Mouse (Mus musculus): ENCODE data around the gene Ly75. TPM values are rescaled to one million over a fixed set of nuclear protein-coding genes. Genes with fewer than 3 reads are reported as not detected.

Gene Ly75
- total and polyA plus RNA-seq, 2 experiments from 2014 or later = 2.0 to 2.5 TPM

- no peaks in the 10 kb centered on the region for H3K27me3 ChIP-seq (ENCODE audit: insufficient read depth, low read length)
- 82% methylated on average over 4 of the region's 4 CpGs for WGBS
- H3K4me1 ChIP-seq (ENCODE audit: insufficient read depth, low read length) = no peaks in the 10 kb centered on the region
- DNase-seq (ENCODE audit: low spot score) (no peak), ATAC-seq (no peak)
- no peak overlapping the region for H3K27ac ChIP-seq
- H3K4me2 ChIP-seq (ENCODE audit: low read depth, low read length) = no peak overlapping the region
- H3K9me3 ChIP-seq (ENCODE audit: low read length) = no peaks in the 10 kb centered on the region
- no peak overlapping the region for H3K9ac ChIP-seq (replicated peaks; ENCODE audit: low read length)
- H3K4me3 ChIP-seq (ENCODE audit: low read length) = no peak overlapping the region
- no peak for TF ChIP-seq CTCF (IDR thresholded peaks at IDR 0.05; ENCODE audit: low read depth)
- no peaks in the 10 kb centered on the region for H3K36me3 ChIP-seq (ENCODE audit: insufficient read depth, low read length)
Measured at GRCm38 (mm10) chr2:60392286-60392685, 9.2 kb upstream of the Ly75 start.

GRCm38 (mm10) chr2:60387363-60387762, 4.3 kb upstream of the Ly75 start:
- H3K4me2 ChIP-seq (ENCODE audit: low read depth, low read length) = no peak overlapping the region
- no peak overlapping the region for H3K27ac ChIP-seq
- no peak overlapping the region for H3K4me3 ChIP-seq (ENCODE audit: low read length)
- ATAC-seq (no peak), DNase-seq (ENCODE audit: low spot score) (no peak)
- no peaks in the 10 kb centered on the region for H3K27me3 ChIP-seq (ENCODE audit: insufficient read depth, low read length)
- H3K9me3 ChIP-seq (ENCODE audit: low read length) = no peaks in the 10 kb centered on the region
- H3K36me3 ChIP-seq (ENCODE audit: insufficient read depth, low read length) = no peaks in the 10 kb centered on the region
- WGBS = 81% methylated on average over 3 of the region's 3 CpGs
- no peak overlapping the region for H3K9ac ChIP-seq (replicated peaks; ENCODE audit: low read length)
- no peaks in the 10 kb centered on the region for H3K4me1 ChIP-seq (ENCODE audit: insufficient read depth, low read length)
- no peak for TF ChIP-seq CTCF (IDR thresholded peaks at IDR 0.05; ENCODE audit: low read depth)

- H3K9me3 ChIP-seq (ENCODE audit: low read length) = no peaks in the 10 kb centered on the region
- no peak overlapping the region for H3K4me2 ChIP-seq (ENCODE audit: low read depth, low read length)
- H3K27me3 ChIP-seq (ENCODE audit: insufficient read depth, low read length) = no peaks in the 10 kb centered on the region
- H3K4me1 ChIP-seq (ENCODE audit: insufficient read depth, low read length) = no peaks in the 10 kb centered on the region
- H3K36me3 ChIP-seq (ENCODE audit: insufficient read depth, low read length) = no peaks in the 10 kb centered on the region
- no peak for ATAC-seq
- H3K27ac ChIP-seq = no peak overlapping the region
- no peak overlapping the region for H3K4me3 ChIP-seq (ENCODE audit: low read length)
- H3K9ac ChIP-seq (replicated peaks; ENCODE audit: low read length) = no peak overlapping the region
- TF ChIP-seq CTCF (IDR thresholded peaks at IDR 0.05; ENCODE audit: low read depth) = no peak
- no peak for DNase-seq (ENCODE audit: low spot score)
- WGBS = 92% methylated on average over 2 of the region's 2 CpGs
Measured at GRCm38 (mm10) chr2:60386835-60387234, 3.7 kb upstream of the Ly75 start.

GRCm38 (mm10) chr2:60384763-60385085, 1.6 kb upstream of the Ly75 start:
- TF ChIP-seq CTCF (IDR thresholded peaks at IDR 0.05; ENCODE audit: low read depth) = no peak
- Histone ChIP-seq H3K36me3 (ENCODE audit: insufficient read depth, low read length) (no peaks in the 10 kb centered on the region), H3K9me3 (ENCODE audit: low read length) (no peaks in the 10 kb centered on the region), H3K9ac (replicated peaks; ENCODE audit: low read length) (no peak overlapping the region), H3K4me1 (ENCODE audit: insufficient read depth, low read length) (no peaks in the 10 kb centered on the region), H3K4me2 (ENCODE audit: low read depth, low read length) (no peak overlapping the region), H3K4me3 (ENCODE audit: low read length) (no peak overlapping the region), H3K27me3 (ENCODE audit: insufficient read depth, low read length) (no peaks in the 10 kb centered on the region), H3K27ac (no peak overlapping the region)
- DNase-seq (ENCODE audit: low spot score) = no peak
- no peak for ATAC-seq

- WGBS = 38% methylated on average over 5 of the region's 7 CpGs
Measured at GRCm38 (mm10) chr2:60384083-60384762, 1.1 kb upstream of the Ly75 start.

DNA sequence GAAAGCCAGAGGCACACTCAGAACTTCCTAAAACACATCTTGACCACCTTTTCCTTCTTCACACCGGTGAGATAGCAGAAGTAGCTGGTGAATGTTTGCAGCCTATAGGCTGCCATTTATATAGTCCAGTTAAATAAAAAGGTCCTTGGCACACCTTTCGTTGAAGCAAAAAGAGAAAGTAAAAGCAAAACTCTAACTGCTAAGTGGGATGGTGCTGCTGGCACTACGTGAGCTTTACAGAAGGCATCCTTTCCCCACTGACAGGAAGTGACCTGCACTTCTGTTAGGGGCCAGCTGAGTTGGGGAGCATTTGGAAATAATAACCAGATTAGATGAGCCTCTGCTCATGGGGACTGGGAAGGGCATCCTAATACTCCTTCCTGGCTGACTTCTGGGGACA, 757 bp downstream of the Ly75 start:
- Histone ChIP-seq H3K4me3 (ENCODE audit: low read length) (no peak overlapping the region; the same call in 1 of the 2 replicates), H3K27me3 (ENCODE audit: insufficient read depth, low read length) (no peaks in the 10 kb centered on the region), H3K27ac (no peak overlapping the region), H3K4me2 (ENCODE audit: low read depth, low read length) (peak overlapping the region; percentile 83), H3K36me3 (ENCODE audit: insufficient read depth, low read length) (no peaks in the 10 kb centered on the region), H3K9ac (replicated peaks; ENCODE audit: low read length) (no peak overlapping the region), H3K4me1 (ENCODE audit: insufficient read depth, low read length) (no peaks in the 10 kb centered on the region), H3K9me3 (ENCODE audit: low read length) (no peaks in the 10 kb centered on the region)
- WGBS = 85% methylated on average over 3 of the region's 3 CpGs
- no peak for TF ChIP-seq CTCF (IDR thresholded peaks at IDR 0.05; ENCODE audit: low read depth)
- DNase-seq (ENCODE audit: low spot score) (no peak), ATAC-seq (no peak)

More at GRCm38 (mm10) chr2:60384083-60384762, 1.1 kb upstream of the Ly75 start:
- H3K27ac ChIP-seq = no peak overlapping the region
- no peaks in the 10 kb centered on the region for H3K4me1 ChIP-seq (ENCODE audit: insufficient read depth, low read length)
- ATAC-seq = no peak
- no peak for DNase-seq (ENCODE audit: low spot score)
- H3K27me3 ChIP-seq (ENCODE audit: insufficient read depth, low read length) = no peaks in the 10 kb centered on the region
- H3K9ac ChIP-seq (replicated peaks; ENCODE audit: low read length) = no peak overlapping the region
- no peak overlapping the region for H3K4me2 ChIP-seq (ENCODE audit: low read depth, low read length)
- no peak for TF ChIP-seq CTCF (IDR thresholded peaks at IDR 0.05; ENCODE audit: low read depth)
- no peaks in the 10 kb centered on the region for H3K36me3 ChIP-seq (ENCODE audit: insufficient read depth, low read length)
- no peak overlapping the region for H3K4me3 ChIP-seq (ENCODE audit: low read length)
- no peaks in the 10 kb centered on the region for H3K9me3 ChIP-seq (ENCODE audit: low read length)

GRCm38 (mm10) chr2:60377260-60377659, 5.8 kb downstream of the Ly75 start:
- ATAC-seq (no peak), DNase-seq (ENCODE audit: low spot score) (no peak)
- Histone ChIP-seq H3K27me3 (ENCODE audit: insufficient read depth, low read length) (no peaks in the 10 kb centered on the region), H3K9me3 (ENCODE audit: low read length) (no peaks in the 10 kb centered on the region), H3K4me2 (ENCODE audit: low read depth, low read length) (no peak overlapping the region), H3K4me3 (ENCODE audit: low read length) (no peak overlapping the region), H3K4me1 (ENCODE audit: insufficient read depth, low read length) (no peaks in the 10 kb centered on the region), H3K36me3 (ENCODE audit: insufficient read depth, low read length) (no peaks in the 10 kb centered on the region), H3K9ac (replicated peaks; ENCODE audit: low read length) (no peak overlapping the region), H3K27ac (no peak overlapping the region)
- 89% methylated on average over 5 of the region's 5 CpGs for WGBS
- TF ChIP-seq CTCF (IDR thresholded peaks at IDR 0.05; ENCODE audit: low read depth) = no peak

All from hindbrain, postnatal 0 days (tissue).